Mouse (Mus musculus): Measurements from ENCODE around the gene G6pdx.

DNA sequence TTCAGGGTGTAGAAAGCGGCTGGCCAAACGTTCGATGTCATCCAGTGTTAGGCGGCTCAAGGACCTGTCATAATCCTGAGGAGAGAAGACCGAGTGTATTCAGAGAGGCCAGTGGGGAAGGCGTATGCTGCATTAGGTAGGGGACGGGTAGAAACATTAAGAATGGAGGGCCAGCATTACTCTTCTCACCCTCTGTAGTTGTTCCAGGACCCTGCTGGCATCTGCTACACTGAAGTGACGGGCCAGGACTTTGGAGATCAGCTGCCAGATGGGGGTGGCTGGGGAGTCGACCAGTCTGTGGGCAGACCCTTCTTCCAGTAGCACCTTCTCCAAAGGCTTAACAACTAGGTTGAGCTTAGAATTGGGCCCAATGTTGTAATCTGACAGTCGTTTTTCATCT, 61.5 kb downstream of the G6pdx start:
- TF ChIP-seq POLR2A (IDR thresholded peaks at IDR 0.05; ENCODE audit: insufficient read length, low read depth) (no peak), MYOG (IDR thresholded peaks at IDR 0.05; ENCODE audit: control insufficient read depth in 1 of 3, insufficient read depth in 1 of 3, insufficient read length in 2 of 3, low read depth in 2 of 3) (no peak), POLR2AphosphoS2 (IDR thresholded peaks at IDR 0.05; ENCODE audit: insufficient read length, low read depth) (no peak), CEBPB (IDR thresholded peaks at IDR 0.05; ENCODE audit: insufficient read depth, poor library complexity, severe bottlenecking) (no peak), SRF (IDR thresholded peaks at IDR 0.05; ENCODE audit: control insufficient read depth, insufficient read length, low read depth) (no peak), TCF12 (IDR thresholded peaks at IDR 0.05; ENCODE audit: insufficient read depth, poor library complexity, severe bottlenecking) (no peak), TCF3 (IDR thresholded peaks at IDR 0.05; ENCODE audit: insufficient read length, low read depth) (no peak), USF1 (IDR thresholded peaks at IDR 0.05; ENCODE audit: low read depth) (no peak)

All from myocyte (in vitro differentiated cells).